Mouse (Mus musculus): Measurements from ENCODE around the gene Gm10322.
A peak's percentile ranks its signal among the peaks of the same experiment; 100 is the strongest.

The Gm10322 gene

DNA sequence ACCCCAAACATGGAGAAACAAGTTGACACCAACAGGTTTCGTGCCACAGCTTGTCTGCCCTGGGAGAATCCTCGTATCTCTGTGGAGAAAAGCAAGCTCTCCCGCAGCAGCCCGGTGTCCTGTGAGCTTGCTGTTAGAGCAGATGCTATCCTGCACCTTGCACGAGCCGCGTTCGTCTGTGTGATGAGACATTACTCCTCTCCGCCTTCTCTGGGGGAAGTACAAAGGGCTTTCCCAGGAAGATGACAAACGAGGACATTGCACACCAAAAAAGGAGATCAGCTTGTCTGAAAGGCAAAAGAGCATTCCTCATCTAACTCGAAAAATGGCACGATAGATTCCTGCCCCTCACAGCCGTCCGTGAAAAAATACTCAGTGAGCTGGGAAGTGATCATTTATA, 13.0 kb upstream of the Gm10322 start:
- DNase-seq, result no peak

DNA sequence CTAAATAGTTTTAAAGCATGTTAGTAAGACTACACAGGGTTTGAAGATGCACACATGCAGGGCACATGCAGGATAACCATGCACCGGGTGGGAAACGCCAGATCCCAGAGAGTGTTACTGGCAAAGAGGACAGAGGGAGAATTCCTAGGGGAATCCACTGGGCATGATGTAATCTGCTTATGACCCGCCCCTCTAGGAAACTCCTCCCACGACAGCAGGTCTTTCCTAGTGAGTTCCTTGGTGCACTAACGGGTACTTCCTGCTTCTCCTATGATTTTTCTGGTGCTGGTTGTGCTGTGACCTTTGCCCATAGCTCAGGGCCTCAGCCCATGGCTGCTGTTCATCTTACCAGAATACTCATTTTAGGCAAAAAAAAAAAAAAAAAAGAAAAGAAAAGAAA, 12.0 kb upstream of the Gm10322 start:
- DNase-seq, result peak; percentile 66 to 75

GRCm38 (mm10) chr10:59604879-59605464, 10.9 kb upstream of the Gm10322 start:
- DNase-seq, result peak in 1 of 2 experiments; percentile 15

DNA sequence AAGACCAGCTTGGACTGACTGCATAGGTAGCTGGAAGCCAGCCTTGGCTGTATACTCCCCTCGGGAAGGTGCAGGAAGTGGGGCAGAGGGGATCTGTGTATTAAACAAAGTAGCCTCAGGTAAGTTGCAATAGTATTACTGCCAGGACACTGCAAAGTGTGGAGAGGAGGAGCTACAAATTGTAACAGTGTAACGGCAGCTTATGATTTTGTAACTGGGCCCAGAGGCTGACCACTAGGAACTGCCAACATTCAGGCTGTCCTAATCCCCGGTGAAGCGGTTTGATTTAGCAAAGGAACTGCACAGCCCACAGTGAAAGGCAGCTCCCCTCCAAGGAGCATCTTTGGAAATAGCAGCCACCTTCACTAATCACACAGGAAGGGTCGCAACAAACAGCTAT, 2.6 kb upstream of the Gm10322 start:
- DNase-seq, result no peak

GRCm38 (mm10) chr10:59614141-59614540, 1.7 kb upstream of the Gm10322 start:
- DNase-seq, result no peak

DNA sequence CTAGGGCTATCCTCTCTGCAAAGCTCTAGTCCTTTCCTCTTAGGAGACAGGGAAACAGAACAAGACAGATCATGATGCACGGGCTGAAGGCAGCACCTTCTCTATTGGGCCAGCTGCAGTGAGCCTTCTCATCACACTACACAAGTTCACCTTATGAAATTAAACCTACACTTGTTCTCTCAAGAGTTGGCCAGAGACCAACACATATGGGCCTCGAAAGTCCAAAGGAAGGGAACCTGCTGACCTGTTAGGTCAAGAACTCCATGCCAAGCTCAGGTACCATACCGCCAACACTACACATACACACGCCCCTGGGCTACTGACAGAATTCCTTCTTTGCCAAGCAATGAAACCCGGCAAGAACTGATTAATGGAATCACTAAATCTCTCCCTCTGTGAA, 452 bp upstream of the Gm10322 start:
- peak in 1 of 2 experiments; percentile 16 for DNase-seq

DNA sequence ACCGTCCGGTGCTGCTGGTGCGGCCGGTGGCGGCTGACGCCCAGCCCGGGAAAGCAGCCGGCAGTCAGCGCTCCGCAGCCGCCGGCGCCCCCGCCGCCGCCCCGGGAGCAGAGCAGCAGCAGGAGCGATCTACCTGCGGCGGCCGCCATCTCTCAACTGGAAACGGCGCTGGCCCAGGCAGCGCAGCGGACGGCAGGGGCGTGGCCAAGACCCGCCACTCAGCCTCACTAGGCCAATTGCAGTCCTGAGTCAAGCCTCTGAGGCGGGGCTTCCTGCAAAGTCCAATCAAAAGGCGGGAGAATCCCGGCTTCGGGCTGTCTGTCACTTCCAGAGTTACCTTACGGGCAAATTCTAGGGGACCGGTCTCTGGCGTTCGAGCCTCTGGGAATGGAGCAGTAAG, 659 bp downstream of the Gm10322 start, which contains the start of gene Mcu:
Gene Mcu (minus strand): TSS at position 171 of the 400 bp plus-strand sequence.
- DNase-seq, result peak; percentile 97 to 98

- DNase-seq, result no peak
Observed at GRCm38 (mm10) chr10:59617776-59618175, 1.9 kb downstream of the Gm10322 start.

DNA sequence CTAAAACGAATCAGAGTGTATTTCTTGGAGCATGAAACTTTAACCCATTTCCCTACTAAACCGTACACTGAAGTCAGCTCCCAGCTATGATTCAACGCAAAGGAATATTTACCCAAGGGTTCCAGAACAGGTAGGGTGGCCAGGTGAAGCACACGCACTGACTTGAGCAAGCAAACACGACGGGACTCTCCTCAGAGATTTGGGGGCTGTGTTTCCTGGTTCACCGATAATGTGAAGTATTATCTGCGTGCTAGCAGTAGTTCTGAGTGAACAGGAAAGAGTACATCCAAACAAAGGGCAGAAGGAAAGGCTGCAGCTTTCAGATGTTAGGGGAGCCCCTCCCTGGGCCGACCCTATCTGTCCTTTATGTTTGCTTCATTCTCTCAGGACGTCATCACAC, 5.5 kb downstream of the Gm10322 start:
- no peak for DNase-seq

DNA sequence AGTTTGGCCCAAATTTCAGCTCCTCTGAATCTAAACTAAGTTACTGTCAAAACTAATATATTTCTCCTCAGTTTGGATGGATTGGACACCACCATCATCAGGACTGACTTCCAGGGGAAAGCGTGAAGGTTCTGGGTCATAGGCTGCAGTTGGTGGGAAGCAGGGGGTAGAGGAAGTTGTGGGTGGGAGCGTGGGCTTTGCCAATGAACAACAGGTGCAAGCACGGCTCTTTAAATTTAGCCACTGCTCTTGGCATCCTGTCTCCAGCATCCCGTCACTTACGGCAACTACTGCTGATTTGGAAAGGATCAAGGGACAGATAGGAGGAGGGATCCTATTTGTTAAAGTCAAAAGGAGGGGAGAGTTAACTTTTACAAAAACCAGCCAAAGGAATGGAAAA, 7.6 kb downstream of the Gm10322 start:
- no peak for DNase-seq

DNA sequence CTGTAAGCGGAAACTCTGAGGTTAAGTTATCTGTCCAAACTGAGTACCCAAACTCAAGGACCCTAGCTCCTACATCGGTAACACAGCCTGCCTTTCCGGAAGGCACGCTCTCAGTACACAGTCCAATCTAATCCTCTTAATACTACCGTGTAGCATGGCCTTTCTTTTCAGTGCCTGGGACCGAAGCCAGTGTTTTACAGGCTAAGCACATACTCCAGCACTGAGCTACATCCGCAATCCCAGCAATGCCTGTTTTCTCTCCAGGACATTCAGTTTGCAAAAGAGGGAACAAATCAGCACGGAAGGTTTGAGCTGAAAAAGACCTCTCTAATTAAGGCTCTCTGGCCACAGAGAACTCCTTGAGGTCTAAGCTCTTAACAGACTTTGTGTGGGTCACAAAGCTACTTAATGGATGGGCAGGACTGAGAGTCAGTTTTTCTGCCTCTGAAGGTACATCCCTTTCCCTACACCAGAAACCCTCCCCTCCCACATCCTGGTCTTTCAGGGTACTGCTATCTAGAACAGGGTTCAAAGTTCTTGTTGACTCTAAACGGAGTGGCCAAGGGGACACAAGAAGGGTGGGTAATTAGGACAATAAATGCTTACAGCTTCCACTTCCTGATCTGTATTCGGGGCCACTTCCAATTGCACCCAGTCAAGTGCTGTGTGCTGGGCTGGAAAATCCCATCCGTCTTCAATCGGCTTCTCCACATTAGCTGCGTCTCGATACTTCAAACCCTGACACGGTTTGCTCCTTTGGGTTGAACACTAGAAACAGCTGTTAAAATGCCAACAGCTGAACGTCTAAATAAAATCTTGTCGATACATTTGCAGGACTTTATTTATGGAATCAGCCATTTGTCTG, 13.0 kb downstream of the Gm10322 start:
- DNase-seq, result no peak

DNA sequence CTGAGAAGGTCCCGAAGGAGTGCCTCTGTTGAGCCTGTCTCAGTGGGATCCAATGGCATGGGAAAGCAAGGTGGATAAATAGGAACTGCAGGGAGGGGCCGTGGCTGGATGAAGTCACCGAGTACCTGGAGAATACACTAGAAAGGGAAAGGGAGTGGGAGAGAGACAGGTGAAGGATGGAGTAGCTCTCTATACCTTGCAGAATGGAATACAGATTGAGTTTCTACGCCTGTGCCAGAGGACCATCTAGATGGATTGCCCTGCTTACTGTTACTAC, 13.6 kb downstream of the Gm10322 start:
- DNase-seq, result no peak

DNA sequence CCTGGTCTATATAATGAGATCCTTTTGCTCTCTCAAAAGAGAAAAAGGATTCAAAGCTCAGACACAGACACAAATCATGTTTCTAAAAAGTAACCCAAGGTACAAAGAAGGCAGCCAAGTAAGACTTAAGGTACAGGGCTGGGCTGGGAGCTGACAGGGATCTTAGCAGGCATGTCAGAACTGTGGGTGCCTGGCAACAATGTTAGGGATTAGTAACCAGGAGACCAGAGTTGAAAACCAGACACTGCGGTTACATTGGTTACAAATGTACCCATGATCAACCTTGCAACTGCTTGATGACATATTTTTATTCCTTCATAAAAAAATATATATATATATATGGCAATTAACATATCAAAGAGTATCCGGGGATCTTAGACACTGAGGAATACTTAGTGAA, 20.2 kb downstream of the Gm10322 start:
- no peak for DNase-seq

DNA sequence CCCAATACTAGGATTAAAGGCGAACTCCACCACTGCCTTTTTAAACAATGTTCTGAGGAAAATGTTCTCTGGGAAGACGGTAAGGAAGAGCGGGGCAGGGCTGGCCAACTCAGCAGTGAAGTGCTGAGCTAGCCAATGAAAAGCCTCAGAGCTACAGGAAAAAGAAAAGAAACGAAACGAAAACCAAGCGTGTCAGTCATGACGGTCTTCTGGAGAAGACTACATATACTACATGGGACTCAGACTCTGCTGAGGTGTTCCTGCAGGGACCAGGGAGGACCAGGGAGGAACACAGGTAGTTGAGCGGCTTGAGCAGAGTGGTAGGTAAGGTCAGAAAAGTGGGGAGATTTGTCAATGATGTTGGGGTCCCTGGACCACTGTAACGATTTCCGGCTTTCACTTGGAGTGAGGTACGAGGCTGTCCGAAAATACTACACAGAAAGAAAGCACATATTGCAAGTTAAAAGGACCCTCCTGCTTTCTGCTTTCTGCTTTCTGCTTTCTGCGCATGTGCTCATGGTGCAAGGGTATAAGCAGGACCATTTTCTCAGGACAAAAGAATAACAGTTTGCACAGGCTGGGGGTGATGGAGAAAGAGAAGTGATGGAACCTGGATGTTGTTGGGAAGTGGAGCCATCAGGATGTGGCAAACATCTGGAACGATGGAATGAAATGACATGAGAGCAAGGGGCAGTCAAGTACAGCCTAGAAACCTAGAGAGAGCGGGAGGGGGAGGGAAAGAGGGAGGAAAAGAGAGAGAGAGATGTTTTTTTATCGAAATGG, 21.1 kb downstream of the Gm10322 start:
- DNase-seq, result peak in 1 of 2 experiments; percentile 13

GRCm38 (mm10) chr10:59637596-59638124, 21.8 kb downstream of the Gm10322 start:
- no peak for DNase-seq

GRCm38 (mm10) chr10:59638576-59638975, 22.7 kb downstream of the Gm10322 start:
- DNase-seq, result no peak

GRCm38 (mm10) chr10:59642659-59643377, 27.0 kb downstream of the Gm10322 start:
- no peak for DNase-seq

DNA sequence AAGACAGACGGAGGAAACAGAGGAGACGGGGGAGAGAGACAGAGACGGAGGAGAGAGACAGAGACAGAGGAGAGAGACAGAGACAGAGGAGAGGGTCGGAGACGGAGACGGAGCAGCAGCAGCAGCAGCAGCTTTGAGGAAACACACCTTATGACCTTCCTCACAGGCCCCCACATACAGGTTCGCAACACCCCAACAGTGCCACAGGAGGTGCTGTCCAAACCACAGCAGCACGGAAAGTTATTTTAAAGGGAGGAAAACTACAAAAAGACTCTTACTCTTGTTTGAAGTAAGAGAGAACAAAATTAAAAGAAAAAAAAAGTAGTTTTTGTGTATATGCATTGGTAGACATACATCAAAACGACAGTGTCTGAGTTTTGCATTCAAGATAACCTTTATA, 27.8 kb downstream of the Gm10322 start:
- DNase-seq, result no peak

DNA sequence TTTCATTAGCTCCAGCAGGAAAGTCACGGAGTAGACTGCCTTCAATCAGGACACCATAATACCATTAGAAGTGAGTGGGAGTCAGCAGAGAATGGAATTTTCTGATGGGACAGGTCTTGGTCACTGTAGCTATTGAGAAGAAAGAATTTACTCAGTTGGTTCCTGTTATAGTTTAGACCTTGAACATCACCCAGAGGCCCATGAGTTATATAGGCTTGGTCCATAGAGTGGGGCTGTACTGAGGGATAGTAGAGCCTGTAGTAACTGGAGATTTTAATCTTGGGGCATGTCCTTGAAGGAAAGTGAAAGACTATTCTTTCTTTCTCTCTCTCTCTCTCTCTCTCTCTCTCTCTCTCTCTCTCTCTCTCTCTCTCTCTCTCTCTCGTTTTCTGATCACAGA, 28.8 kb downstream of the Gm10322 start:
- no peak for DNase-seq

DNA sequence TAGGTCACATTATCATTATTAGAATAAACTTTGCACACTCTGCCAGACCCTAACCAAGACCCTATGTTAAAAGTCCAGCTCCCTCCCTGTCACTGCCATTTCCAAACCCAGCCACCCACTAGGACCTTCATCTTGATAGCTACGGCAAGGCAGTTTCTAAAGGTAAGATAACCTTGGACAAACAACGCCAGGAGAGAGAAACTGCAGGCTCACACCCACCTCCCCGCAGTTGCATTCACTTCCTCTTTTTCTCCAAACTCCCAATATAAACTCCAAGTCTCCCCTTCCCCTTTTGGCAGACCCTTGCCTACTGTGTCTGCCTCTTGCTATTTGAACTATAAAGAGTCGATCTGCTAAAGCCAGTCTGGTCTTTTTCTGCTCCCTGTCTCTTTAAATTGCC, 29.3 kb downstream of the Gm10322 start:
- DNase-seq, result no peak

DNA sequence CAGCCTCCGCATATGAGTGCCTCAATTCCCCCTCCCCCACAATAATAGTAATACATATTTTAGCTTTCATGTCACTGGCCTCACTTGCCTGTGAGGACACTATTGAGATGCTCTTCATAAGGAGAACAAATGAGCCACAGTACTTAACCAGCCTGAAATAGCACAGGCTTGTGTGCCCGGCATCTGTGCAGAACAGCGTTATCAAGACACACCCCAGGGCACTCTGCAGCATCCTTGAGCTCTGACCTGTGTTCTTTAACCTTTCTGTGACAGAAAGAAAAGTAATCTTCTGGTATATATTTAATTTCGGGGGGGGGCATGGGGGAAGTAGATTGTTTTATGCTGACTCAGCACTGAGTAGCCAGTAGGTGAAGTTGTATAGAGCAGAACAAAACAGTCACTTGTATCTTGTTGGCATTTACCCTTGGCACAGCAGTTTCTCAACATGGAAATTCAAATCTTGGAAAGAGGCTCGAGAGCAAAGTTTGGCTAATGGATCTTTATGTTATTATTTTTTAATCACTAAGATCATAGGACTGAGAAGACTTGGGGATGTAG, 31.0 kb downstream of the Gm10322 start:
- DNase-seq, result no peak

GRCm38 (mm10) chr10:59656799-59657198, 40.9 kb downstream of the Gm10322 start:
- DNase-seq, result no peak

DNA sequence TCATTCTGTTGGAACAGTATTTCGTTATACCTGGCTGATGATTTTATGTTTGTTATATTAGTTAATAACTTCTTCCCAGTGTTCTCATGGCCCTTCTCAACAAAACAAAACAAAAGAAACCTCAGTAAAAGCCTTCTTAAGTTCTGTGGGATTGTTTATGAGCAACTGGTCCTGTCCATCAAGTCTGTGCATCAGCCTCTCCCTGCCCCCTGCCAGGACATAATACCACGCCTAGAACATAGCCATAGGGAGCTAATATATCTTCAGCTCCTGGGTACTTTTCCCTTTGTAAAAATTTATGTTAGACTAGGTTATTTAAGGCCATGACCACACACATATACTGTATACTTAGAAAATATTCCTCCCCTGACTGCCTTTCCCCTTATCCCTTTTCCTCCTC, 48.9 kb downstream of the Gm10322 start:
- no peak for DNase-seq

Measured in kidney, postnatal 36 days (tissue).